Mouse (Mus musculus) embryo, embryonic 10.5 days (tissue): ENCODE results near the gene Prrt1.

Source experiments
- DNase-seq: peaks from one replicate; pipeline ENCODE4 v3.0.0-alpha.2; 2015; ENCODE audit warnings: low spot score

Gene Prrt1

DNA sequence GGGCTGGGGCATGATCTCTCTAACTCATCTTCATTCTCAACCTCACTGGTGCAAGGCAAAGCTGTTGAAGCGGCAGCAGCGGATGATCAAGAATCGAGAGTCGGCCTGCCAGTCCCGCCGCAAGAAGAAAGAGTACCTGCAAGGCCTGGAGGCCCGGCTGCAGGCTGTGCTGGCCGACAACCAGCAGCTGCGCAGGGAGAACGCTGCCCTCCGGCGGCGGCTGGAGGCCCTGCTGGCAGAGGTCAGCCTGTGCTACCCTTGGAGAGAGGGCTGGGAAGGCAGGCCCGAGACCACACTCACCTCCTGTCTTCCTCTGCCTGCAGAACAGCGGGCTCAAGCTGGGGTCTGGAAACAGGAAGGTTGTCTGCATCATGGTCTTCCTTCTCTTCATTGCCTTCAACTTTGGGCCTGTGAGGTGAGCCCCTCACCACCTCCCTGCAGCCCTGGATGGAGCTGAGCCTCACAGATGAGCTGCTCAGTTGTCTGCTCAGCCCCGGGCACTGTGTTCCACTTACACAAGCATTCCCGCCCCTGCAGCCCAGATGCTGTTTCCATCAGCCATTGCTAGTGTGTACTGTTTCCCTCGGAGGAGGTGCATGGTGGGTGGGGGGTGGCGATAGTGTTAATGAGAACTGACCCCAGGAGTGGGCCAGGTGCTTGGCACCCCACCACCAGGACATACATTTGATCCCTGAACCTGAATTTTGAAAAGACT is 22.3 kb downstream of the Prrt1 start:
- DNase-seq, result peak; percentile 64

DNA sequence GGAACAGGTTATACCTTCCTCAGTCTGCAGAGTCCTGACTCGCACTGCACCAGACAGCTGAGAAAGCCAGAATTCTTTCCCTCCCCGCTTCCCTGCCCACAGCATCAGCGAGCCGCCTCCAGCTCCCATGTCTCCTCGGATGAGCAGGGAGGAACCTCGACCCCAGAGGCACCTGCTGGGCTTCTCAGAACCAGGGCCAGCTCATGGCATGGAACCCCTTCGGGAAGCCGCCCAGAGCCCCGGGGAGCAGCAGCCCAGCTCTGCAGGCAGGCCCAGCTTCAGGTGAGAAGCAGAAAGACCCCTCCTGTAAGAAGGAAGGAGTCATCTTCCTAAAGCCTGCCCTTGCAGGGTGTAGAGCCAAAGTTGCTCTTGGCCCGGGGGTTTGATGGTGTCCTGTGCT is 23.2 kb downstream of the Prrt1 start:
- DNase-seq, result no peak

DNA sequence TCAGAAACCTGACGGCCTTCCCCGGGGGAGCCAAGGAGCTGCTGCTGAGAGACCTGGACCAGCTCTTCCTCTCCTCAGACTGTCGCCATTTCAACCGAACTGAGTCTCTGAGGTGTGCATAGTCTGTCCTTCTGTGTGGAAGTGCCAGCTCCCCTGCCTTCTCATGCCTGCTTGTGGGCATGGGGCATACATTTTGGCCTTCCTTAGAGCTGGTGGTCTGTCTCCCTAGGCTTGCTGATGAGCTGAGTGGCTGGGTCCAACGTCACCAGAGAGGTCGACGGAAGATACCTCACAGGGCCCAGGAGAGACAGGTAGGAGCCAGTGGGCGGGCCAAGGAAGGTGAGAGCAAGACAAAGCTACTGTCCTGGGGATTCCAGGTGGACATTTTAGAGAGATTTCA is 23.7 kb downstream of the Prrt1 start:
- no peak for DNase-seq

DNA sequence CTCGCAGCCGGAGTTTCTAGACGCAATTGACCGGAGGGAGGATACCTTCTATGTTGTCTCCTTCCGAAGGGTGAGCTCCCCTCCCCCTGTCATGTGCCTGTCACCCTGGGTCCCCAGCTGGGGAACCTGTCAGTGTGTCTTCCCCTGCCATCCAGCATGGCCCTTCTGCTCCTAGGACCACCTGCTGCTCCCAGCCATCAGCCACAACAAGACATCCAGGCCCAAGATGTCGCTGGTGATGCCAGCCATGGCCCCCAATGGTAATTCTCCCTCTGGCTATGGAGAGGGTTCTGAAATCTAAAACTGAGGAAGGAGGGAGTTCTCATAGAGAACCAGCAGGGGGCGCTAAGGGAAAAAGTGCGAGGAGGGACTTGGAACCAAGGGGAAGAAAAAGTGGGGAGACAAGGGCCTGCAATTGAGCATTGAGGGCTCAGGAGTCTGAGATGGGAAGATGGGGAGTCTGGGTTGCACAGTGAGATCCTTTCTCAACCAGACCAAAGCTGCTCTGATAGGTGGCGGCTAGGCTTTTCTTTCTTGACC is 24.5 kb downstream of the Prrt1 start:
- DNase-seq, result peak; percentile 78

DNA sequence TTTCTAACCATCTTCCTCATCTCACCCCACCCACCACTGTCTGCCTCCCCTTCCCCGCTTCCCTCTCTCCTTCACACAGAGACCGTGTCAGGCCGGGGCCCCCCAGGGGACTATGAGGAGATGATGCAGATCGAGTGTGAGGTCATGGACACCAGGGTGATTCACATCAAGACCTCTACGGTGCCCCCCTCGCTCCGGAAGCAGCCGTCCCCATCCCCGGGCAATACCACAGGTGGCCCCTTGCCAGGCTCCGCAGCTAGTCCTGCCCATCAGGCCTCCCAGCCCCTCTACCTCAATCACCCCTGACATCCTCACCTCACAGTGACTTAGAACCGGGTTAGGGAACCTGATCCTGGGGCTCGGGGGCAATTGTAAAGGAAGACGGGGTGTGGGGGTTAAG is 25.1 kb downstream of the Prrt1 start:
- no peak for DNase-seq

DNA sequence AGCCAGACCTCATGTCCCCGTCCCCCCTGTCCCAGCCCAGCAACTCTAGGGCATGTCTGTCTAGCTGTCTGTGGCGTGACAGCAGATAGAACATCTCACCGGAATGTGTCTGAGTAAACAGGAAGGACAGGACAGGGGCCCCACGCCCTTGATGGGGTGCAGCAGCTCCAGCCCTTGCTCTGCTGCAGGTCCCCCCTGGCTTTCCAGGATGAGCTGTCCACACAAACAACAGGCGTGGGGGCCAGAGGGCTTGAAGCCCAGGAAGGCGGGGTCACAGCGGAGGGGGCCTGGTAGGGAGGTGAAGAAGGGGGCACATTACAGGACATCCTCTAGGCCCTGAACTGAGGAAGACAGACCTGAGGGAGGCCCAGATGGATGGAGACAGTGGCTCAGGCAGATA is 25.8 kb downstream of the Prrt1 start:
- DNase-seq, result no peak

DNA sequence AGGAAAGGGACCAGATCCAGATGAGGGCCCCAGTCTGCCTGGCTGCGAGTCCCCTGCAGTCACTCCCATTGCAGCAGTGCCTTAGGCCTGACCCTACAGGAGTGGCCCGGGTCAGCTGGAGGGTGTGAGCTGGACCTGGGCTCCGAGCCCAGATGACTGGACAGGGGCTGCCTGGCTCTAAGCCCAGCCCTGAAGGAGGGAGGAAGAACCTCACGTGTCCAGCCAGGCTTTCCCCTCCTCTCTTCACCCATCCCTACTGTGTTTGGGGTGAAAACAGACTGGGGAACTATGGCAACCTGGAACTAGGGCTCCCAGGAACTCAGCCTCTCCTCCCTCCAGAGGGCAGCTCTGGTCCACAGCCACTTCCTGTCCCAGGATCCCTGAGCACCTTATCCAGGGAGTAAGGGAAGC is 26.3 kb downstream of the Prrt1 start:
- DNase-seq, result no peak

DNA sequence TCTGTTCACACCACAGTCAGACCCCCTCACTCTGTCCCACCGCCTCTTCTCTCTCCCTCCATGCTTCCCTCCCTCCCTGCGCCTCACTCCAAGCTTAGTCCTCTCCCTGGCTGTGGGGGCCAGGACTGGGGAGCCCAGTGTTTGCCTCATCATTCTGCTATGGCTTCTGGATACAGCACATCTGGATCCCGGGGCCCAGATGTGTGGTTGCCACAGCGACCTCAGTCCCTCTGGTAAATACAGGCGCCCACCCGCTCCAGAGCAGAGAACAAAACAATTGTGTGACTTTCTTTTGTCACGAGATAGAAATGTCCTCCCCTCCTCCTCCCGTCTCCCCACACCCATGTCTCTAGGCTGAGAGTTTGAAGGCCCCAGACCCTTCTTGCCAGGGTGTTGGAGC is 27.3 kb downstream of the Prrt1 start:
- DNase-seq, result no peak

DNA sequence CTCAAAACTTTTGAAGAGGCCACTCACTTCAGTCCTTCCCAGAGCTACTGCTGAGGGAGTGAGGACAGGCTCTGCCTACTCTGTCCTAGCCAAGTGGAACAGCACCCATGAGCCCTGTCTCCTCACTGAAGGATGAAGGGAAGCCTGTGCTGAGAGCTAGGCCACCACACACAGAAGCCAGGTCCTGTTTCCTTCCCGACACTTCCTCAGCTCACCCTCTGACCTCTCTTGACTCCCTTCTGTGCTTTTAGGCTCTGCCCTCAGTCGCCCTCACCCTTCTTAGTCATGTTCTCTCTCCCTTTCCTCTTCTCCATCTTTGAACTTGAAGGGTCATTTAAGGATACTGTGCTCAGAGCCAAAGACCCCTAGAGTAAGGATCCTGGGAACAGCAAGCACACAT is 27.9 kb downstream of the Prrt1 start:
- no peak for DNase-seq

DNA sequence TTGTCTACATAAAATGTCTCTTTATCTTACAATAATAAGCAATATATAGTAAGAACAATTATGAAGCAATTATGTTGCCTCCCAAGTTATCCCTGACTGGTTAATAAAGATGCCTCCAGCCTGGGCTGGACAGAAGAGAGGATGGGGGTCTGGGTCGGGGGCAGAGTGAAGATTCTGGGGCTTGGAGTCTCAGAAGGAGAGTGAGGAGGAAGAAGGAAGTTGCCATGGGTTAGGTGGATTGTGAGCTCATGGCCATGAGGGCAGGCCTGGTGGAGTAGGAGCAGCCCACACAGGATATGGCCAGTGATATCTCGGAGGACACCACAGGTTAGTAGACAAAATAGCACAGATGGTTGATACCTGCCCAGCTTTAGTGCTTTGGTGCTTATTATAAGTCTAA is 28.8 kb downstream of the Prrt1 start:
- DNase-seq, result no peak

DNA sequence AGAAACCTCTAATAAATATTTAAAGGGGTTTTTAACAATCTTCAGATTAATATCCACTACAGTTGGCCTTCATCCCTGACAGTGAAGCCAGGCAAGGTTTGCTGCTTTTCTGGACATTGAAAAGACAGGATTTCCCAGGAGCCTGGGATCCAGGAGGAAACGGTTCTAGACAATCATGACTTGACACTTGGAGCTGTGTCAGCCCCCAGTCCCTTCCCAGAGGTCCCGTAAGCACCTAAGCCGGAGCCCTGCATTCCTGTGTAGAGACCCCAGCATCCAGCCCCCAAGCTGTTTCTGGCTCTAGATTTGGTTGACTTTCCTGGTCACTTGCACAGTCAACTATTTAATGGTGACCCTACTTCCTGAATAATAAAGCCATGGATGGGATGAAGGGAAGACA is 29.3 kb downstream of the Prrt1 start:
- DNase-seq, result no peak

DNA sequence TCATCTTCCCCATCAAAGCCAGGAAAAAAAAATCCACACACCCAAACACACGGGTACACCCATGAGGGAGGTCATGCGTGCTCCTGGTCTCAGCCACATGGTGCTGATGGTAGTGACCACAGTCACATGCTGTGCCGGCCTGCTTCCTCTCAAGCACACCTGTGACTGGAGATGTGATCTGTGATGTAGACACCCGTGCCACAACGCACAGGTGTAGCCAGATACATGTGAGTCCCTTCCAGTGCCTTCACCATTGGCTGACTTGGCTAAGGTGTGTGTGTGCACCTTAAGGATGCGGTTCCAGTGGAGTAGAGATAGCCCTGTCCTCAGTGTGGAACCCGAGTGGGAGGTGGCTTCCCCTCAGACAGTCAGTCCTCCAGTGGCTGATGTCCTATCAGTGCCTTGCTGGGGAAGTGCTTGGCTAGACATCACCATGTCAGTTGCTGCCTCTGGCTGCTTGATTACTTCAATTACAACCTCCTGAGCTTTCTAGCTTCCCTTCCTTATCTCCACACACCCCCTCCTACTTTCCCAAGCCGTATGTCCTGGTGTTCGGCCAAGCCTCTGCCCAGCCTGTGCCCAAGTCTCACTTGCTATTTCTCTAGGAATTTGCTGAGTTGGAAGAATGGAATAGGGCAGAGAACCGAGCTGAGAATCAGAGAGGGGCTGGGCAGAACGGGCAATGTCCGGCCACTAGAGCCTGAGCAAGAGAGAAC is 30.0 kb downstream of the Prrt1 start:
- no peak for DNase-seq

DNA sequence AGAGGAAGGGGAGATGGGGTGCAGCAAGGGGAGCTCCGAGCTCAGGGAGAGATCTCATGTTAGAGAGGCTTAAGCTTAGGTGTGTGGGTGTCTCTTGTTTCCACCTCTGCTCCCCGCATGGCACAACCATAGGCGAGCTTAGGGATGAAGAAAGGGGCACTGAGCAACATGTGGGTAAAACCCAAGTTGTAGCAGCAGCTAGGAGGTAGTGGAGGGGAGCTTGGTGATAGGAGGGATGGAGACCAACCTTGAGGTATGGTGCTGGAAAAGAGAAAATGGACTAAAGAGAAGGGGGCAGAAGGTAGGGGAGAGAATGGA is 30.5 kb downstream of the Prrt1 start:
- DNase-seq, result no peak

DNA sequence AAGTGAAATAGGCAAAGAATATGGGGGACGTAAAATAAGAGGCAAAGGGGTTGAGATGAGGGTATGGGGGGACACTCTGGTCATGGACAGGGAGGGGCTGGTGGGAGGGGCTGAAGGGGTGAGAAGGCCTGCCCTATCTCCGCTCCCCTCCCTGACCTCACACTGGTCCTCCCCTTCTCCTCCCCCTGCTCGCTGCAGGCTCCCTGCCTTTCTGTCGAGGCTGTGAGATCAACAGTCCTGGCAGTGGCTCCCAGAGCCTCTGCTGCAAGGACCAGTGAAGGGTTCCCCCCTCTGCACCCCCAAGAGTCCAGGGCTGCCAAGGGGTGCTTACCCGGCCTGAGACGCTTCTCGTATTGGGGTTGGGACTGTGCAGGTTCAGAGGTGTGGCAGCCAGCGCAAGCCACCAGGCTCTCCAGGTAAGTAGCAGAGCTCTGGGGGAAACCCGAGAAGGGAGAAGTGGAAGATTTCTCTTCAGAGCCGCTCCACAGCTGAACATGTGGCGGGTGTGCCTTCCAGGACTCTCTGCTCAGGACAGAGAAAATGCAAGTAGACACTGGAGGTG is 31.0 kb downstream of the Prrt1 start:
- DNase-seq, result no peak

DNA sequence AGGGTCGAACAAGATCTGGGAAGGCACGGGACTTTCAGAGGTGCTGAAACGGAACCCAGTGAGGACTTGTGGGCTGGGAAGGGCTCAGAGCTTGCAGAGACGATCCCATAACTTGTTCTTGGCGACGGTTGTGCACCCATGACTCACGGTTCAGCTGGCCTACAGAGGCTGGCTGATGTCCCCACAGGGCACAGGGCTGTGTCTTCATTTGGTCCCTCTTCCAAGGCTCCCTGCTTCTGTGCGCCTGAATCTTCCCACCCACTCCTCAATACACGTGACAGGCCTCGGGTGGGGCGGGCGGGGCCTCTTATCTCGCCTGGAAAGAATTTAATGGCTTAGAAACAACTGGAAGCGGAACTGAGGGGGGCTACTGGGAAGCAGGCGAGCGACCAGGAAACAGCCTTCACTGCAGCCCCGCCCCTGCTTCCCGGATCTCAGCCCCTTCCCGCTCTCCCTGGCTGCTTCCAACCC is 31.8 kb downstream of the Prrt1 start:
- DNase-seq, result no peak

DNA sequence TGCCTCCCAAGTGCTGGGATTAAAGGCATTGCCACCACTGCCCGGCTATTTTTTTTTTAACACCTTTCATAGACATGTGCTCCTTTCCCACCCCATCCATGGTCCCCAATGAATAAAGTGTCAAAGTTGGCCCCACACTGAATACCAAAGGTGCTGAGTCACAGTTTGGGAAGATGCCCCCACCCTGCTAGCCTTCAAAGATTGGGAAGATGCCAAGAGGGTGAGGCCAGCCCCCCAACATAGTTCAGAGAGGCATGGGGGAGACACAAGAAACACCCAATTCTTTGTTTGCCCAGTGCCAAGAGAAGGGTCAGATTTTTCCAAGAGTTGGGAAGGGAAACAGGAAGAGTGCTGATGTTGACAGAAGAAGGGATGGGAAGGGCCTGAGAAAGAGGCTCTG is 33.1 kb downstream of the Prrt1 start:
- DNase-seq, result no peak

DNA sequence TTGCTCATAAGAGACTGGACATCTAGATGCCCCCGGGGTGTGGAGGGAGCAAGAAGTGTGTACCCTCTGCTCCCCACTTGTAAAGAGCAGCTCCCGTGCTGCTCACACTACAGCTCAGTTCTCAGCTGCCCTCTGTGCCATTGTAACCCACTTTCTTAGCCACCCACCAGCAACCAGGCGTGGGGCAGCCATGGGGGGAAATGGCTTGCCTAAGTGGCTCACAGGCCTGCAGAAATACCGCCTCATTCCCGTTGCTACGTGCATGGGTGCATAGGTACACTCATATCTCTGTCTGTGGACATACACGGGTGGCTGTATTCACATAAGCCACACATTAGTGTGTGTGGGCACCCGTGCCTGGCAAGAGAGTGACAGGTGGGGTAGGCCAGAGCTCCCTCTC is 33.6 kb downstream of the Prrt1 start:
- DNase-seq, result no peak

DNA sequence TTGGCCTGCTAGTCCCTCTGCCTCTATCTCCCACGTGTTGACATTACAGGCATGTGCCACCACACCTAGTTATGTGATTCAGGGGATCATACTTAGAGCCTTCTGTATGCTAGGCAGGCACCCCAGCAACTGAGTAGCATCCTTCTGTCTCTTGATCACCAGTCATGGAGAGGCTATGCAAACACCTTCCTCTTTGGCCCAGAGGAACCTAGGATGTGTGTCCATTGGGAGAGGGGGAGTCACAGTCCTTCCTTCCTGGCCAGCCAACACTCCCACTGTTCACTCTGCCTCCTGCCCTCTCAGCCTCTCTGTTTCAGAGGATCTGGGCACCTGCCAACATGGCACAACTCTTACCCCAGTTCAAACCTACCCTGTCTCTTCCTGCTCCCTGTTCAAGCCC is 34.2 kb downstream of the Prrt1 start:
- DNase-seq, result no peak

DNA sequence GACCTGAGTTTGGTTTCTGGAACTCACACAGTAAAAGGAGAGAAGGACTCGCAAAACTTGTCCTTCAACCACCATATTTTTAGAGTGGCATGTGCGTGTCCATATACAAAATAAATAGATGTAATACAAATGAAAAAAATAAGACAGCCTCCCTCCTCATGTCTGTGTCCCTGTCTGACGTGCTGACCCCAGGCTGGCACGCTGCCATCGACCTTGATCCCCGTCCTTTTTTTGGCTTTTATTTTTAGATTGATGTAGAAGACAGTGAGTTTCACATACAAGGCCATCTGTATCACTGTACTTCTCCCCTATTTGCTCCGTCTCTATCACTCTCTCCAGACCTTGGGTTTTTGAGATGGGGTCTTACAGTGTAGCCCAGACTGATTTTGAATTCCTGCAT is 35.1 kb downstream of the Prrt1 start:
- no peak for DNase-seq

DNA sequence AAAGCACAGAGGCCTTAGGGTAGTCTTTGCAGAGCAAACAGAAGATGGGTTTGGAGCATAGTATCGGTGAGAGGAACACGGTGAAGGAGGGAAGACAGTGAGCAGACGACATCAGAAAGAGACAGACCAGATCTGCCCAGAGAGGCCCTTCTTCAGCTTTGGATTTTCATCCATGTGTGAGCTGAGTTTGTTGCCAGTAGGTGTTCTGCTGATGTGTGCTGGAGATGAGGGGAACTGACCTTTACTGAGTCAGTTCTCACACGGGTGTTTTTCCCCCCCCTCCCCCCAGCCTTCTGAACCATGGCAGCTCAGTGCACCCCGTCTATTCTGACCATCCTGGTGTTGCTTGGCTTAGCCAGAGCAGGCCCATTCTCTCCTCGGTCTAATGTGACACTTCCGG is 40.9 kb downstream of the Prrt1 start, which contains the start of gene Tnxb:
TSS of gene Tnxb (plus strand) at position 301 of the 400 bp plus-strand sequence.
- DNase-seq, result no peak

DNA sequence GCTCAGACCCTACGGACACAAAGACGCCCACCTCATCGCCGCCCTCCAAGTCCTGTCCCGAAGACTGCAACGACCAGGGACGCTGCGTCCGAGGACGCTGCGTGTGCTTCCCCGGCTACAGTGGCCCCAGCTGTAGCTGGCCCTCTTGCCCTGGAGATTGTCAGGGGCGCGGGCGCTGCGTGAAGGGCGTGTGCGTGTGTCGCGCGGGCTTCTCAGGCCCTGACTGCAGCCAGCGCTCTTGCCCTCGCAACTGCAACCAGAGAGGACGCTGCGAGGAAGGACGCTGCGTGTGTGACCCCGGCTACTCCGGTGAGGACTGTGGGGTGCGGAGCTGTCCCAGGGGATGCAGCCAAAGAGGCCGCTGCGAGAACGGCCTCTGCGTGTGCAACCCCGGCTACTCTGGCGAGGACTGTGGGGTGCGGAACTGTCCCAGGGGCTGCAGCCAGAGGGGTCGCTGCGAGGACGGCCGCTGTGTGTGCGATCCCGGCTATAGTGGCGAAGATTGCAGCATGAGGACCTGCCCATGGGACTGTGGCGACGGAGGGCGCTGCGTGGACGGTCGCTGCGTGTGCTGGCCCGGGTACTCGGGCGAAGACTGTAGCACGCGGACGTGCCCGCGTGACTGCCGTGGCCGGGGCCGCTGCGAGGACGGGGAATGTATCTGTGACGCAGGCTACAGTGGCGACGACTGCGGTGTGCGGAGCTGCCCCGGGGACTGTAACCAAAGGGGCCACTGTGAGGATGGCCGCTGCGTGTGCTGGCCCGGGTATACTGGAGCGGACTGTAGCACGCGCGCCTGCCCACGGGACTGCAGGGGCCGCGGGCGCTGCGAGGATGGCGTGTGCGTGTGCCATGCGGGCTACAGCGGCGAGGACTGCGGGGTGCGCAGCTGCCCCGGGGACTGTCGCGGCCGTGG is 42.1 kb downstream of the Prrt1 start:
- peak; percentile 50 for DNase-seq

DNA sequence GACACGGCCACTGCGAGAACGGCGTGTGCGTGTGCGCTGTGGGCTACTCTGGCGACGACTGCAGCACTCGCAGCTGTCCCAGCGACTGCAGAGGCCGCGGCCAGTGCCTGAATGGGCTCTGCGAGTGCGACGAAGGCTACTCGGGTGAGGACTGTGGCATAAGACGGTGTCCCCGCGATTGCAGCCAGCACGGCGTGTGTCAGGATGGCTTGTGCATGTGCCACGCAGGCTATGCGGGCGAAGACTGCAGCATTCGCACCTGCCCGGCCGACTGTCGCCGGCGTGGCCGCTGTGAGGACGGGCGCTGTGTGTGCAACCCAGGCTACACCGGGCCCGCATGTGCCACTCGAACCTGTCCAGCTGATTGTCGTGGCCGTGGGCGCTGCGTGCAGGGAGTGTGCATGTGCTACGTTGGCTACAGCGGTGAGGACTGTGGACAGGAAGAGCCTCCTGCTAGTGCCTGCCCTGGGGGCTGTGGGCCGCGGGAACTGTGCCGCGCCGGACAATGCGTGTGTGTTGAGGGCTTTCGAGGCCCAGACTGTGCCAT is 43.0 kb downstream of the Prrt1 start:
- DNase-seq, result peak; percentile 21
